Comparison of ENCODE assay signal across 10 mouse cellular contexts in genomic region chr8:20596842-20597708, GRCm38 (mm10). TPM values are rescaled to one million over a fixed set of nuclear protein-coding genes. Genes with fewer than 3 reads are reported as not detected.
A peak's percentile ranks its signal among the peaks of the same experiment; 100 is the strongest.
DNase-seq lines count a peak whose midpoint lies in the region; ATAC-seq lines count a peak whose summit lies in the region.
"Not testable (repeated sequence)": the region's sequence is repeated elsewhere in the genome, so short reads cannot be mapped to it uniquely, and the experiment has no call there.
"Had no signal": no experiment of that assay in that cellular context is flagged by ENCODE, and none has a peak within 500 bp of the region (broad histone marks: within the 10 kb centered on the region; RNA-seq: fewer than 3 reads in every experiment).

No protein-coding gene starts in this region.

- ATAC-seq in common myeloid progenitor, adult 5-6 weeks (replicated peaks; ENCODE audit: low read depth, poor library complexity, severe bottlenecking), result peak; percentile 54; the same call in 1 of the 2 replicates
- peak; percentile 56; the same call in 1 of the 2 replicates for ATAC-seq in liver, embryonic 15.5 days (ENCODE audit: insufficient read depth)
- peak; percentile 75 for ATAC-seq in neural tube, embryonic 11.5 days (ENCODE audit: insufficient read depth, low FRiP score, low TSS enrichment)

- H3K4me2 ChIP-seq in liver, embryonic 15.5 days; neural tube, embryonic 11.5 days (ENCODE audit: low read depth): not testable (repeated sequence)

- not testable (repeated sequence) for H3K4me3 ChIP-seq in hindbrain, embryonic 10.5 days; liver, embryonic 15.5 days (replicated peaks); neural tube, embryonic 11.5 days (ENCODE audit: low read depth, low read length)

- not testable (repeated sequence) for H3K27ac ChIP-seq in hindbrain, embryonic 10.5 days; liver, embryonic 15.5 days (replicated peaks); neural tube, embryonic 11.5 days (ENCODE audit: low read depth, low read length)

- WGBS in hindbrain, embryonic 10.5 days, result 84% methylated on average over 10 of the region's 13 CpGs
- WGBS in liver, embryonic 15.5 days (ENCODE audit: insufficient replicate concordance), result 57% methylated on average over 11 of the region's 13 CpGs
- WGBS in neural tube, embryonic 11.5 days, result 85% methylated on average over 9 of the region's 13 CpGs

- H3K36me3 ChIP-seq in hindbrain, embryonic 10.5 days; liver, embryonic 15.5 days (replicated peaks); neural tube, embryonic 11.5 days (ENCODE audit: control insufficient read depth, insufficient read depth, low read length): not testable (repeated sequence)

- H3K27me3 ChIP-seq in hindbrain, embryonic 10.5 days (ENCODE audit: insufficient read depth, poor library complexity, severe bottlenecking); liver, embryonic 15.5 days; neural tube, embryonic 11.5 days (ENCODE audit: control insufficient read depth, insufficient read depth, low read length): not testable (repeated sequence)

- not testable (repeated sequence) for H3K9ac ChIP-seq in liver, embryonic 15.5 days; neural tube, embryonic 11.5 days (ENCODE audit: low read length)

- DNase-seq in R1 (ENCODE audit: low read depth, low spot score), result peak; percentile 7
- peak; percentile 67 to 74 for DNase-seq in gastrocnemius, adult 8-10 months (ENCODE audit: low spot score in 2 of 2)
- peak; percentile 1 for DNase-seq in hindbrain, embryonic 10.5 days (ENCODE audit: low spot score)
- DNase-seq in layer of hippocampus, adult 18-20 months (ENCODE audit: low spot score in 2 of 2), result peak; percentile 48 to 66
- DNase-seq in neural tube, embryonic 11.5 days (ENCODE audit: low spot score), result peak; percentile 8
- peak; percentile 80 for DNase-seq in testis, postnatal 10 days (ENCODE audit: low spot score)

- not testable (repeated sequence) for H3K4me1 ChIP-seq in hindbrain, embryonic 10.5 days (replicated peaks); liver, embryonic 15.5 days (replicated peaks); neural tube, embryonic 11.5 days (ENCODE audit: control insufficient read depth, insufficient read depth, low read length)

- H3K9me3 ChIP-seq in hindbrain, embryonic 10.5 days; liver, embryonic 15.5 days (replicated peaks); neural tube, embryonic 11.5 days (ENCODE audit: control insufficient read depth, low read length): not testable (repeated sequence)

RNA-seq across cellular contexts. Expression of gene Gm21119, which starts 17.6 kb away (rescaled TPM):
- total RNA-seq in common myeloid progenitor, adult 5-6 weeks (2017), result not detected in 2 replicates
- under 1 TPM in 3 of 4 experiments, not detected in 1; 0.22 to 0.56 (median 0.41) TPM for total RNA-seq in gastrocnemius, adult 8-10 months (2022)
- 0.06 TPM in 1 of 2 replicates, not detected in the other for polyA plus RNA-seq in hindbrain, embryonic 10.5 days (2016; fragmentation: Nextera tagmentation; extraction: Ambion mirVana)
- 1 to 10 TPM; 1.3 to 1.5 TPM for total RNA-seq in layer of hippocampus, adult 18-20 months (2021)
- not detected in 2 replicates for polyA plus RNA-seq in liver, embryonic 15.5 days (2015; fragmentation: Nextera tagmentation; extraction: Ambion mirVana)
- 0.09 TPM in 1 of 2 replicates, not detected in the other for polyA plus RNA-seq in neural tube, embryonic 11.5 days (2014; fragmentation: Nextera tagmentation; extraction: Ambion mirVana)
- total RNA-seq: ES-E14 had no signal
- polyA plus RNA-seq: myocyte had no signal

Comparison
In these comparisons a context has a peak if more than half of its experiments do, and no peak if none do; other contexts are left out.
1. DNase-seq: peak in every context shown above with its lines; median percentile 80 in testis, postnatal 10 days; 70 in gastrocnemius, adult 8-10 months; 57 in layer of hippocampus, adult 18-20 months; 8 in neural tube, embryonic 11.5 days; 7 in R1; 1 in hindbrain, embryonic 10.5 days.